Comparison of ENCODE assay signal across 30 mouse cellular contexts in genomic region chr6:134259913-134260312, GRCm38 (mm10).
A peak's percentile ranks its signal among the peaks of the same experiment; 100 is the strongest.
DNase-seq lines count a peak whose midpoint lies in the region; ATAC-seq and TF ChIP-seq lines count a peak whose summit lies in the region.
"Had no signal": no experiment of that assay in that cellular context is flagged by ENCODE, and none has a peak within 500 bp of the region (broad histone marks: within the 10 kb centered on the region; RNA-seq: fewer than 3 reads in every experiment).

No protein-coding gene starts in this region.

- H3K27me3 ChIP-seq in kidney, adult 2 months (replicated peaks; ENCODE audit: control insufficient read depth, insufficient read depth, low read length): no peaks in the 10 kb centered on the region
- H3K27me3 ChIP-seq in liver, postnatal 0 days (ENCODE audit: insufficient read depth, low read length): no peaks in the 10 kb centered on the region
- no peaks in the 10 kb centered on the region for H3K27me3 ChIP-seq in liver, embryonic 11.5 days (replicated peaks; ENCODE audit: control insufficient read depth, insufficient read depth, low read length)
- H3K27me3 ChIP-seq: forebrain, embryonic 13.5 days; heart, embryonic 12.5 days; hindbrain, embryonic 15.5 days; neural tube, embryonic 15.5 days had no signal

- TF ChIP-seq EP300 in liver, postnatal 0 days (IDR thresholded peaks at IDR 0.05; ENCODE audit: low read depth): no peak

- H3K9ac ChIP-seq in liver, postnatal 0 days (replicated peaks): no peak overlapping the region
- no peak overlapping the region for H3K9ac ChIP-seq in liver, embryonic 11.5 days (ENCODE audit: low read depth, low read length)
- H3K9ac ChIP-seq: forebrain, embryonic 13.5 days; heart, embryonic 12.5 days; hindbrain, embryonic 15.5 days; neural tube, embryonic 15.5 days had no signal

- no peak for ATAC-seq in liver, postnatal 0 days
- no peak for ATAC-seq in liver, embryonic 11.5 days (replicated peaks; ENCODE audit: low FRiP score)
- ATAC-seq: activated CD4-positive, CD25-positive, alpha-beta regulatory T cell, adult 4 months; CD4-positive, CD25-positive, alpha-beta regulatory T cell, adult 4 months; forebrain, embryonic 13.5 days; inflammation-experienced regulatory T-cells, adult 6 months had no signal

- no peak for TF ChIP-seq POLR2A in kidney, adult 2 months (IDR thresholded peaks at IDR 0.05; ENCODE audit: low read depth, low read length)

- 96% methylated on average over 8 of the region's 8 CpGs for WGBS in kidney, adult 2 months
- 89% methylated on average over 8 of the region's 8 CpGs for WGBS in liver, postnatal 0 days (ENCODE audit: insufficient replicate concordance)
- WGBS in liver, embryonic 11.5 days: 89% methylated on average over 8 of the region's 8 CpGs

- peaks cover 7% of the 10 kb centered on the region; the same call in 1 of the 2 replicates for H3K4me1 ChIP-seq in kidney, adult 2 months (ENCODE audit: control insufficient read depth, insufficient read depth, low read length)
- H3K4me1 ChIP-seq in liver, postnatal 0 days (ENCODE audit: insufficient read depth): peaks cover 15% of the 10 kb centered on the region
- no peaks in the 10 kb centered on the region for H3K4me1 ChIP-seq in liver, embryonic 11.5 days (replicated peaks; ENCODE audit: control insufficient read depth, insufficient read depth, low read length)
- H3K4me1 ChIP-seq: forebrain, embryonic 13.5 days; hindbrain, embryonic 10.5 days; hindbrain, embryonic 15.5 days; neural tube, embryonic 15.5 days had no signal

- no peak overlapping the region for H3K27ac ChIP-seq in kidney, adult 2 months (ENCODE audit: insufficient read depth, low read depth, low read length)
- no peak overlapping the region for H3K27ac ChIP-seq in liver, postnatal 0 days (ENCODE audit: low read depth)
- no peak overlapping the region for H3K27ac ChIP-seq in liver, embryonic 11.5 days (ENCODE audit: low read depth, low read length)
- H3K27ac ChIP-seq: forebrain, embryonic 13.5 days; hindbrain, embryonic 10.5 days; hindbrain, embryonic 15.5 days; neural tube, embryonic 15.5 days had no signal

- 0 out of 2 replicates have a peak, but pooled peaks have one; percentile 11 for TF ChIP-seq CTCF in kidney, adult 2 months (conservative IDR thresholded peaks at IDR 0.05; ENCODE audit: insufficient read depth, insufficient read length, low read depth, low read length)
- peak; percentile 18; the same call in 1 of the 2 replicates for TF ChIP-seq CTCF in liver, postnatal 0 days (IDR thresholded peaks at IDR 0.05; ENCODE audit: low read depth)

- H3K4me3 ChIP-seq in kidney, adult 2 months (ENCODE audit: insufficient read depth, low read depth, low read length): no peak overlapping the region
- no peak overlapping the region for H3K4me3 ChIP-seq in liver, postnatal 0 days (ENCODE audit: low read depth, low read length)
- no peak overlapping the region for H3K4me3 ChIP-seq in liver, embryonic 11.5 days (ENCODE audit: low read depth, low read length)
- H3K4me3 ChIP-seq: forebrain, embryonic 13.5 days; heart, embryonic 12.5 days; hindbrain, embryonic 10.5 days; hindbrain, embryonic 15.5 days; neural tube, embryonic 15.5 days had no signal

- no peak for DNase-seq in kidney, adult 2 months
- DNase-seq in kidney, postnatal 14 days: no peak
- no peak for DNase-seq in liver, postnatal 0 days
- DNase-seq in liver, embryonic 11.5 days (ENCODE audit: low spot score): no peak
- peak; percentile 40 for DNase-seq in ES-CJ7 (ENCODE audit: low read depth, low spot score)
- DNase-seq in R1 (ENCODE audit: low read depth, low spot score): peak; percentile 53
- DNase-seq in adrenal gland, postnatal 25 days: no peak
- DNase-seq: adrenal gland, adult 2 months; cerebellum, adult 2 months; cerebellum, postnatal 36 days; gastrocnemius, postnatal 25 days; heart, adult 11 months; kidney, adult 8-10 months; kidney, postnatal 10 days; layer of hippocampus, postnatal 36 days; left cerebral cortex, postnatal 4 days; lung, adult 18-20 months; lung, postnatal 10 days; midbrain, embryonic 14.5 days; retina, postnatal 1 day; right cerebral cortex, postnatal 14 days; thymus, adult 2 months had no signal

- H3K36me3 ChIP-seq in kidney, adult 2 months (ENCODE audit: control insufficient read depth, insufficient read depth, low read length): peaks cover 8% of the 10 kb centered on the region
- H3K36me3 ChIP-seq in liver, postnatal 0 days (replicated peaks; ENCODE audit: insufficient read depth, low read length): peaks cover 13% of the 10 kb centered on the region
- peaks cover 19% of the 10 kb centered on the region for H3K36me3 ChIP-seq in liver, embryonic 11.5 days (ENCODE audit: control insufficient read depth, insufficient read depth, low read length)

- peaks cover 2% of the 10 kb centered on the region; the same call in 1 of the 2 replicates for H3K9me3 ChIP-seq in liver, postnatal 0 days (ENCODE audit: low read length)
- H3K9me3 ChIP-seq in liver, embryonic 11.5 days (ENCODE audit: control insufficient read depth, low read length): peaks cover 5% of the 10 kb centered on the region; the same call in 1 of the 2 replicates
- H3K9me3 ChIP-seq: hindbrain, embryonic 15.5 days; neural tube, embryonic 15.5 days had no signal

- no peak overlapping the region for H3K4me2 ChIP-seq in liver, postnatal 0 days (ENCODE audit: low read depth, low read length)
- H3K4me2 ChIP-seq in liver, embryonic 11.5 days: no peak overlapping the region
- H3K4me2 ChIP-seq: forebrain, embryonic 13.5 days; heart, embryonic 12.5 days; hindbrain, embryonic 15.5 days; neural tube, embryonic 15.5 days had no signal

Comparison
In these comparisons a context has a peak if more than half of its experiments do, and no peak if none do; other contexts are left out.
1. DNase-seq: peak in ES-CJ7 (single experiment) and R1 (single experiment); none in kidney, adult 2 months (single experiment), kidney, postnatal 14 days (single experiment), liver, postnatal 0 days (single experiment), liver, embryonic 11.5 days (single experiment) and adrenal gland, postnatal 25 days (single experiment).